Mouse (Mus musculus) central nervous system, embryonic 18 days (tissue): ENCODE results near the gene Sept4. TPM values are rescaled to one million over a fixed set of nuclear protein-coding genes. Genes with fewer than 3 reads are reported as not detected.

Source experiments
- polyA plus RNA-seq: library from polyadenylated mRNA; depleted of rRNA; stranded (reverse); fragments of >200 nt; gene quantifications from 2 replicates; pipeline ENCODE4 v1.2.3, GENCODE M21; 2012; rRNA removed

Sept4 gene
- 34.0 and 38.4 TPM in 2 replicates for polyA plus RNA-seq

GRCm38 (mm10) chr11:87568255-87568953 lies at the start of gene Sept4:
Gene Sept4 (plus strand): TSS chr11:87568903.

GRCm38 (mm10) chr11:87566501-87566900 lies 2.2 kb upstream of the Sept4 start, which contains the start of gene Gm11492:
Gene Gm11492 (plus strand): TSS chr11:87566653.

GRCm38 (mm10) chr11:87591526-87592353 lies 23.0 kb downstream of the Sept4 start, which contains the start of gene Mtmr4:
Gene Mtmr4 (plus strand): TSS chr11:87592162.

GRCm38 (mm10) chr11:87616790-87617474 lies 48.2 kb downstream of the Sept4 start, which contains the start of gene Hsf5:
Gene Hsf5 (plus strand): TSS chr11:87617164.

Other genes starting within 250 kb of the Sept4 start
- 54.1 and 59.2 TPM in 2 replicates for gene Ppm1e, start 209.9 kb upstream of the Sept4 start, polyA plus RNA-seq
- gene Rad51c, start 163.9 kb upstream of the Sept4 start, polyA plus RNA-seq, result 4.2 and 4.7 TPM in 2 replicates
- gene Tex14, start 163.8 kb upstream of the Sept4 start, polyA plus RNA-seq, result 0.34 and 0.90 TPM in 2 replicates
- not detected in 2 replicates for gene Gm11492, start 2.2 kb upstream of the Sept4 start, polyA plus RNA-seq
- gene Mtmr4, start 23.3 kb downstream of the Sept4 start, polyA plus RNA-seq, result 64.5 and 66.9 TPM in 2 replicates
- gene Hsf5, start 48.3 kb downstream of the Sept4 start, polyA plus RNA-seq, result 0.19 and 0.27 TPM in 2 replicates
- gene Rnf43, start 93.8 kb downstream of the Sept4 start, polyA plus RNA-seq, result 0.48 and 1.1 TPM in 2 replicates
- gene Supt4a, start 168.6 kb downstream of the Sept4 start, polyA plus RNA-seq, result 124 and 135 TPM in 2 replicates
- 193 and 207 TPM in 2 replicates for gene Tspoap1, start 191.6 kb downstream of the Sept4 start, polyA plus RNA-seq
- gene Mpo, start 224.7 kb downstream of the Sept4 start, polyA plus RNA-seq, result 0.12 TPM in 2 replicates